ENCODE assay signal across 9 mouse cellular contexts in the genomic region with DNA sequence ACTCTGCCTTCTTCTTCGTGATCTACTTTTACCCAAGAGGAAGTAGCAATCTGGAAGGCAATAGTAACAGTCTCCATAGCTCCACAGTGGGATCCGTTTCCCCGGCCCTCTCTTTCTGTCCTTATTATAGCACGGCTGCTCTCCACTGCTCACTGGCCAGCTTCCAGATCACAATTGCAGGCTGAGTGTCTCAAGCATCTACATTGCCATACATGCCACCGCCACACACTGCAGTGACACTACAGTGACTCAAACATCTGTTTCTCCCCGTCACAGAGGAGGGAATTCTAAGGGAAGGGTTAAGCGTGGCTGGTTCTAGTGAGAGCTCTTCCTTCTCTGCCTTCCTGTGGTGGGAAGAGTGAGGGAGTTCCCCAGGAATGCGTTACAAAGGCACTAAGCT. TPM values are rescaled to one million over a fixed set of nuclear protein-coding genes. Genes with fewer than 3 reads are reported as not detected.
DNase-seq lines count a peak whose midpoint lies in the region; ATAC-seq lines count a peak whose summit lies in the region.
"Had no signal": no experiment of that assay in that cellular context is flagged by ENCODE, and none has a peak within 500 bp of the region (broad histone marks: within the 10 kb centered on the region; RNA-seq: fewer than 3 reads in every experiment).

No protein-coding gene starts in this region.

- 65% methylated on average over 8 of the region's 8 CpGs for WGBS in hindbrain, embryonic 16.5 days
- 83% methylated on average over 8 of the region's 8 CpGs for WGBS in hindbrain, embryonic 10.5 days
- 12% methylated on average over 8 of the region's 8 CpGs for WGBS in heart, embryonic 14.5 days
- 83% methylated on average over 8 of the region's 8 CpGs for WGBS in midbrain, embryonic 10.5 days

- H3K27ac ChIP-seq in hindbrain, embryonic 16.5 days (ENCODE audit: low read depth, low read length) = 0 out of 2 replicates have a peak overlapping the region, but pooled peaks have one; percentile 17
- no peak overlapping the region for H3K27ac ChIP-seq in hindbrain, embryonic 10.5 days
- peak overlapping the region; percentile 61 to 77 for H3K27ac ChIP-seq in heart, embryonic 14.5 days (replicated peaks in 1 of 2; ENCODE audit: control insufficient read depth in 1 of 2, insufficient read depth in 1 of 2, low read depth in 2 of 2, low read length in 2 of 2)
- no peak overlapping the region for H3K27ac ChIP-seq in midbrain, embryonic 10.5 days (replicated peaks)
- H3K27ac ChIP-seq: embryonic facial prominence, embryonic 12.5 days had no signal

- no peak overlapping the region for H3K4me3 ChIP-seq in hindbrain, embryonic 16.5 days (ENCODE audit: low read length)
- no peak overlapping the region for H3K4me3 ChIP-seq in hindbrain, embryonic 10.5 days
- H3K4me3 ChIP-seq in heart, embryonic 14.5 days (ENCODE audit: control insufficient read depth in 1 of 2, insufficient read depth in 1 of 2, low read depth in 1 of 2, low read length in 2 of 2) = no peak overlapping the region
- no peak overlapping the region for H3K4me3 ChIP-seq in midbrain, embryonic 10.5 days
- H3K4me3 ChIP-seq: embryonic facial prominence, embryonic 12.5 days had no signal

- no peaks in the 10 kb centered on the region for H3K36me3 ChIP-seq in hindbrain, embryonic 16.5 days (ENCODE audit: control insufficient read depth, insufficient read depth, low read length)
- H3K36me3 ChIP-seq in hindbrain, embryonic 10.5 days = no peaks in the 10 kb centered on the region
- no peaks in the 10 kb centered on the region for H3K36me3 ChIP-seq in heart, embryonic 14.5 days (ENCODE audit: control insufficient read depth, insufficient read depth, low read length)
- no peaks in the 10 kb centered on the region for H3K36me3 ChIP-seq in midbrain, embryonic 10.5 days
- H3K36me3 ChIP-seq: embryonic facial prominence, embryonic 12.5 days had no signal

- ATAC-seq in hindbrain, embryonic 16.5 days = no peak
- ATAC-seq in heart, embryonic 14.5 days (ENCODE audit: insufficient number of reproducible peaks, insufficient read depth, low FRiP score, low read depth) = peak; percentile 63
- peak; percentile 81 for ATAC-seq in megakaryocyte, adult 5-6 weeks (ENCODE audit: poor library complexity, severe bottlenecking)

- no peak for DNase-seq in hindbrain, embryonic 10.5 days (ENCODE audit: low spot score)
- peak; percentile 42 for DNase-seq in R1 (ENCODE audit: low read depth, low spot score)
- no peak for DNase-seq in midbrain, embryonic 10.5 days (ENCODE audit: low spot score)
- DNase-seq in thymus, postnatal 4 days = no peak
- no peak for DNase-seq in retina, embryonic 14.5 days (ENCODE audit: low spot score)

- no peaks in the 10 kb centered on the region for H3K27me3 ChIP-seq in hindbrain, embryonic 16.5 days (replicated peaks; ENCODE audit: control insufficient read depth, insufficient read depth, low read length)
- H3K27me3 ChIP-seq in hindbrain, embryonic 10.5 days (ENCODE audit: insufficient read depth, poor library complexity, severe bottlenecking) = no peaks in the 10 kb centered on the region
- no peaks in the 10 kb centered on the region for H3K27me3 ChIP-seq in heart, embryonic 14.5 days (ENCODE audit: control insufficient read depth, insufficient read depth, low read length)
- H3K27me3 ChIP-seq in midbrain, embryonic 10.5 days (ENCODE audit: low read depth, poor library complexity, severe bottlenecking) = no peaks in the 10 kb centered on the region
- H3K27me3 ChIP-seq: embryonic facial prominence, embryonic 12.5 days had no signal

- no peaks in the 10 kb centered on the region for H3K4me1 ChIP-seq in hindbrain, embryonic 16.5 days (ENCODE audit: control insufficient read depth, insufficient read depth, low read depth, low read length)
- H3K4me1 ChIP-seq in hindbrain, embryonic 10.5 days (replicated peaks) = no peaks in the 10 kb centered on the region
- H3K4me1 ChIP-seq in heart, embryonic 14.5 days (ENCODE audit: control insufficient read depth in 2 of 2, insufficient read depth in 2 of 2, low read length in 2 of 2) = peaks cover 3 to 11% of the 10 kb centered on the region in 2 experiments
- peaks cover 4% of the 10 kb centered on the region; the same call in 1 of the 2 replicates for H3K4me1 ChIP-seq in midbrain, embryonic 10.5 days
- H3K4me1 ChIP-seq: embryonic facial prominence, embryonic 12.5 days had no signal

- H3K9me3 ChIP-seq in hindbrain, embryonic 16.5 days (ENCODE audit: control insufficient read depth, low read length) = no peaks in the 10 kb centered on the region
- no peaks in the 10 kb centered on the region for H3K9me3 ChIP-seq in hindbrain, embryonic 10.5 days
- no peaks in the 10 kb centered on the region for H3K9me3 ChIP-seq in heart, embryonic 14.5 days (ENCODE audit: control insufficient read depth, low read length)
- no peaks in the 10 kb centered on the region for H3K9me3 ChIP-seq in midbrain, embryonic 10.5 days (replicated peaks)
- H3K9me3 ChIP-seq: embryonic facial prominence, embryonic 12.5 days had no signal

- no peak overlapping the region for H3K4me2 ChIP-seq in hindbrain, embryonic 16.5 days (ENCODE audit: low read length)
- peak overlapping the region; percentile 49 for H3K4me2 ChIP-seq in heart, embryonic 14.5 days (ENCODE audit: low read length)
- H3K4me2 ChIP-seq: embryonic facial prominence, embryonic 12.5 days had no signal

- no peak overlapping the region for H3K9ac ChIP-seq in hindbrain, embryonic 16.5 days (ENCODE audit: low read depth, low read length)
- no peak overlapping the region for H3K9ac ChIP-seq in heart, embryonic 14.5 days (ENCODE audit: low read length)
- H3K9ac ChIP-seq: embryonic facial prominence, embryonic 12.5 days had no signal

RNA-seq across cellular contexts. Expression of a gene that starts 9.5 kb away (rescaled TPM):
- polyA plus RNA-seq in hindbrain, embryonic 16.5 days (2015; fragmentation: Nextera tagmentation; extraction: Ambion mirVana) = 15.8 and 17.4 TPM in 2 replicates
- polyA plus RNA-seq in hindbrain, embryonic 10.5 days (2016; fragmentation: Nextera tagmentation; extraction: Ambion mirVana) = 15.4 and 19.3 TPM in 2 replicates
- 7.8 and 11.8 TPM in 2 replicates for polyA plus RNA-seq in heart, embryonic 14.5 days (2014; fragmentation: Nextera tagmentation; extraction: Ambion mirVana)
- total RNA-seq in megakaryocyte, adult 5-6 weeks (2015) = 52.2 and 53.5 TPM in 2 replicates
- 90.8 and 98.4 TPM in 2 replicates for total RNA-seq in megakaryocyte, adult 5-6 weeks (2017)
- polyA plus RNA-seq in midbrain, embryonic 10.5 days (2016; fragmentation: Nextera tagmentation; extraction: Ambion mirVana) = 12.9 and 14.4 TPM in 2 replicates

Comparison
In these comparisons a context has a peak if more than half of its experiments do, and no peak if none do; other contexts are left out.
1. H3K27ac ChIP-seq: peak in hindbrain, embryonic 16.5 days (single experiment) and heart, embryonic 14.5 days (2 of 2); none in hindbrain, embryonic 10.5 days (single experiment) and midbrain, embryonic 10.5 days (single experiment).